Mouse (Mus musculus) heart, postnatal 0 days (tissue): Measurements from ENCODE around the gene Cep104.

Source experiments
- CTCF ChIP-seq: IDR thresholded peaks from 2 replicates; pipeline ENCODE4 v1.5.1; 2016; ENCODE audit warnings: antibody characterized with exemption, control low read depth, low read depth
- EP300 ChIP-seq: IDR thresholded peaks from 2 replicates; pipeline ENCODE4 v1.6.1; 2016; ENCODE audit warnings: antibody characterized with exemption, low read depth

- no peak for TF ChIP-seq EP300
- no peak for TF ChIP-seq CTCF
Observed at GRCm38 (mm10) chr4:154007759-154008158, 32.8 kb downstream of the Cep104 start.
